Comparison of ENCODE assay signal across 15 mouse cellular contexts in the genomic region with DNA sequence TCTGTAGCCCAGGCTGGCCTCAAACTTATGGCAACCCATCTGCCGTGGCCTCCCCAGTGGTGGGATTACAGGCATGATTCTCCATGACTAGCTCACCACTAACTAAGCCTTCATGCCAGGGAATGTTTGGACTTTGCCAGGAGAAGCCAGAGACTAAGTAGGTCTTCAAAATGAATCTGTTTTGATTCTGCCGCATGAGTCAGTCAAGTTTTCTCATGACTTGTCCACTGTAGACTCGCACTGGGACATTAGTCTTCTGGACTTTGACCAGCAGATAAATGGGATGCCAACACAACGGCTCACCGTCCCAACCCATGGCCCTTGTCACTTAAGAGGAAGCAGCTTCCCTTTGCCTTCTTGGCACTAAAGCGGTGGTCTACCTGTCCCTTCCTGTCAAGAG.
"Had no signal": no experiment of that assay in that cellular context is flagged by ENCODE, and none has a peak within 500 bp of the region (broad histone marks: within the 10 kb centered on the region; RNA-seq: fewer than 3 reads in every experiment).

No protein-coding gene starts in this region.

- H3K9ac ChIP-seq: kidney, embryonic 15.5 days; liver, embryonic 15.5 days; lung, embryonic 14.5 days; midbrain, embryonic 15.5 days; neural tube, embryonic 13.5 days had no signal

- H3K36me3 ChIP-seq: kidney, embryonic 15.5 days; midbrain, embryonic 15.5 days; neural tube, embryonic 13.5 days had no signal

- H3K4me2 ChIP-seq: kidney, embryonic 15.5 days; liver, embryonic 15.5 days; lung, embryonic 14.5 days; midbrain, embryonic 11.5 days; midbrain, embryonic 15.5 days; neural tube, embryonic 13.5 days had no signal

- H3K4me1 ChIP-seq: megakaryocyte, embryonic 14.5 days had no signal

- DNase-seq: kidney, adult 2 months; kidney, postnatal 14 days; liver; lung, embryonic 14.5 days; lung, postnatal 14 days; retina, postnatal 1 day; right cerebral cortex, postnatal 4 days; thymus, postnatal 4 days had no signal

- H3K27me3 ChIP-seq: kidney, embryonic 15.5 days; liver, embryonic 15.5 days; midbrain, embryonic 15.5 days had no signal

- H3K9me3 ChIP-seq: kidney, embryonic 15.5 days; liver, embryonic 15.5 days; megakaryocyte, embryonic 14.5 days; midbrain, embryonic 15.5 days; neural tube, embryonic 13.5 days had no signal

- H3K4me3 ChIP-seq: kidney, embryonic 15.5 days; liver, embryonic 15.5 days; megakaryocyte, embryonic 14.5 days; midbrain, embryonic 15.5 days; neural tube, embryonic 13.5 days had no signal

- ATAC-seq: midbrain, embryonic 15.5 days had no signal

- H3K27ac ChIP-seq: kidney, embryonic 15.5 days; liver, embryonic 15.5 days; macrophage; midbrain, embryonic 15.5 days; neural tube, embryonic 13.5 days had no signal
